Mouse (Mus musculus): ENCODE results near the gene Denr.

Denr gene

DNA sequence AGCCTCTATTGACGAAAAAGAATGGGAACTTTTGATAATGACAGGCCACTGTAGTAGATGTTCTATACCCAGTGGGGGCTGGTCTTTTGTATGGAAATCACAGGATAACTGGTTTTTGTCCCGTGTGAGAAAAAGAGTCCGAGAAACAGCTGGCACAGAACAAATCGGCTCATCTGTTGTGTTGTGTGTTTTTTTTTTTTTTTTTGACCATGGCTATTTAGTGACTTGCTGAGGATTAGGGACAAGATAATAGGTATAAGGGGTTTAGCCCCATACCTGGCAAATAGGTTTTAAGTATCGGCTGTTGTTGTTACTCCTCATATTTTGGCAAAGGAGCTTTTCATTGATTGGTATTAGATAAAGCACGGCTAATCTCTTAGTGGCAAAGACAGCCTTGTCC is 65.5 kb downstream of the Denr start:
- DNase-seq (ENCODE audit: low spot score) = no peak

GRCm38 (mm10) chr5:123973299-123974178 is 66.6 kb downstream of the Denr start, which contains the start of gene Hip1r:
Hip1r (plus strand) TSS chr5:123973628.
- no peak for DNase-seq (ENCODE audit: low spot score)

- DNase-seq (ENCODE audit: low spot score) = no peak
Observed at GRCm38 (mm10) chr5:123974179-123974485, 67.2 kb downstream of the Denr start.

- DNase-seq (ENCODE audit: low spot score) = no peak
Observed at GRCm38 (mm10) chr5:123974616-123975111, 67.7 kb downstream of the Denr start.

DNA sequence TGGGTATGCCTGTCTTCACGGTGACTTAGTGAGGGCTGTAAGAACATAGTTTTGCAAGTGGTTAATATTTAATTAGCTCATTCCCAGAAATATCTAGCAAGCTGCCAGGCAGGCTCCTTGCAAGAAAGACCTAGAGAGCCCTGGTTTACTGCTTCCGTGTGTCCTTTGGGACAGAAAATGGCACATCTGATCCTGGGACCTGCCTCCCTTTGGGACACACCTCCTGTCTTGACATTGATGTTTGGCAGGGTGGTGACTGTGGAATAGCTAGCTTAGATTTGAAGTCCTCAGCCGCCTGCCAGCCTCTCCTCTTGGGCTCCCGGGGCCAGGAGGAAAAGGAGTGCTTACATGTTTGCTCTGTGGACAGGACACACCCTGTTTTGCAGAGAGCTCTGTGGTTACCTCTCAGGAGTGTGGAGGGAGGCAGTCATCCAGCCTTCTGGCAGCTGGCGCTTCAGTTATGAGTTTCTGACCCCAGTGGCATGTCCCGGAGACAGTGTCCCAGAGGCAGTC is 68.7 kb downstream of the Denr start:
- DNase-seq (ENCODE audit: low spot score) = no peak

DNA sequence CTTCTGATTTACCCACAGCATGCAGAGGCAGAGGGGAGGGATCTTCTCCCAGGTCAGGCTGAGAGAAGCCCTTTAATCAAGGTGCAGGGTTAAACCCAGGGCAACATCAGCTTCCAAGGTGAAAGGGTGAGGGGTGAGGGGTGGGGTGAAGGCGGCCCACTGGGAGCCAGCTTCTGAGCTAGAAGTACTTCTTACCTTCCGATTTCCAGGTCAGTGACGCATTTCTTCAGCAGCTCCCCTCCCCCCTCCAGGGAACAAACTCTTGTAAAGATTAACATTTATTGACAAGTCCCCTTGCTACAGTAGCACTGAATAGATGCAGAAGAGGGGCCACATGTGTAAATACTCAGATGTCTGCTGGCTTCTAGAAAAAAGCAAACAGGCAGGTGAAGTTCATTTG is 70.3 kb downstream of the Denr start:
- DNase-seq (ENCODE audit: low spot score) = no peak

- DNase-seq (ENCODE audit: low spot score) = no peak
Observed at GRCm38 (mm10) chr5:123978131-123978530, 71.2 kb downstream of the Denr start.
